Mouse (Mus musculus) C2C12 (cell line): ENCODE measurements around the gene Hecw2.

ENCODE experiments used
- CEBPB ChIP-seq: IDR thresholded peaks from one replicate; pipeline ENCODE4 v1.6.1; 2011; ENCODE audit warnings: low read depth, mild to moderate bottlenecking, control low read depth, moderate library complexity
- CTCF ChIP-seq: IDR thresholded peaks from one replicate; pipeline ENCODE4 v1.5.1; 2011; ENCODE audit not compliant: control insufficient read depth, insufficient read depth, insufficient read length
- FOSL1 ChIP-seq: IDR thresholded peaks from one replicate; pipeline ENCODE4 v1.8.0; 2011; ENCODE audit warnings: mild to moderate bottlenecking, low read length; ENCODE audit not compliant: poor library complexity, insufficient read depth, severe bottlenecking
- MAX ChIP-seq: IDR thresholded peaks from one replicate; pipeline ENCODE4 v1.6.1; 2011; ENCODE audit warnings: mild to moderate bottlenecking, control low read depth
- MYOD1 ChIP-seq: IDR thresholded peaks from one replicate; pipeline ENCODE4 v1.6.1; 2011; ENCODE audit warnings: low read depth; ENCODE audit not compliant: control insufficient read depth, insufficient read length
- USF1 ChIP-seq: IDR thresholded peaks from one replicate; pipeline ENCODE4 v1.6.1; 2011; ENCODE audit warnings: low read depth, mild to moderate bottlenecking, control low read depth, moderate library complexity

DNA sequence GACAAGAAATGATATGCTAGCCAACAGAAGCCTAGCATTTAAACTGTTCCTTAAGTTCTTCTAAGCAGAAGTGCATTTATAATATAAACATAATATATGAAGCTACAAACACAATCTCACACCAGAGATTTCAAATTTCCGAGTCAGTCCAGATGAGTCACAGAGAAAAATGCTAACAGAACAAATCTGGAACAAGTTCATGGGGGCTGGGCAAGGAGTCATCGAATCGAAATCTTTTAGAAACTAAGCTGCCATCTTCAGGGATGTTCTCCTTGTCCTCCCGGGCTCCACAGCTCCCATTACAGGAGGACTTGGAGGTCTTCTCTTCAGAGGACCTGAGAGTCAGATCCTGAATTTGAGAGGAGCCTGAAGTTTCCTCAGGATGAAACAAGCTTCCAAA, 437.7 kb downstream of the Hecw2 start:
- no peak for TF ChIP-seq CTCF
- TF ChIP-seq USF1, result no peak
- no peak for TF ChIP-seq MYOD1
- TF ChIP-seq CEBPB, result no peak
- no peak for TF ChIP-seq FOSL1
- no peak for TF ChIP-seq MAX
